Mouse (Mus musculus): ENCODE data around the gene Hoxd9. TPM values are rescaled to one million over a fixed set of nuclear protein-coding genes. Genes with fewer than 3 reads are reported as not detected.

Hoxd9 gene
- total and polyA plus RNA-seq, 3 experiments = not detected

DNA sequence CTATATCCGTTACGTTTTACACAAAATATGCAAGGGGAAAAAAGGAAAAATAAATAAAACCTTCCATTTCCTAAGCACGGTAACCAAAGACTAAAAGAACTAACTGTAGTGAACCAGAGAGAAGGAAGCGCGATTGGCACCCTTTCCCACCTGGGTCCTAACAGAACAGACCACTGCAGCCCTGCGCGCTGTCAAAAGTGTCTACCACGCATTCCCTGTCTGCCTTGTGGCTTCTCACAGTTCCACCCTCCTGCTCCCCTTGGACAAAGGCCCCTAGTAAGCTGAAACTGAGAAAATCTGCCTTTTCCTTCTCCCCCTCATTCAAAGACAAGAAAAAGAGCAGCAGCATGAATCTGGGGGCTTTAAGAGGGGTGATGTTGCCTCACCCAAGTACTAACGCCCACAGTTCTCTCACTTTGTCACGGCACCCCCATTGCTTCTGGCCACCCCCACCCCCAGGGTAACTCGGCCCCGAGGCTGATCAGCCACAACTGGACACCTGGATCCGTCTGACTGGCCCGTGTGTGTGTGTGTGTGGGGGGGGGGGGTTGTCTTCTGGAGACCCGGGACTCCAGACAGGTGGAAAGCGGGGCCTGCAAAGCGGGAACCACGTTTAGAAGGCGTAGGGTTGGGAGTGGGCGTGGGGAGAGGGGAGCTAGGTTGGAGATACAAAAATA, 42.6 kb upstream of the Hoxd9 start:
- no peak overlapping the region for H3K4me3 ChIP-seq (ENCODE audit: control insufficient read depth in 1 of 2, insufficient read depth in 1 of 2, low read depth in 2 of 2, low read length in 2 of 2)
- no peak overlapping the region for H3K9ac ChIP-seq (ENCODE audit: control insufficient read depth, low read depth, low read length, poor library complexity, severe bottlenecking)
- H3K4me1 ChIP-seq (ENCODE audit: control insufficient read depth in 1 of 2, insufficient read depth in 2 of 2, low read length in 2 of 2) = no peaks in the 10 kb centered on the region
- no peak for DNase-seq (ENCODE audit: low read depth, low spot score)
- no peaks in the 10 kb centered on the region for H3K79me2 ChIP-seq (ENCODE audit: control insufficient read depth, insufficient read depth, low read length, poor library complexity)
- H3K9me3 ChIP-seq (replicated peaks; ENCODE audit: insufficient read depth, low read length) = no peaks in the 10 kb centered on the region
- no peak overlapping the region for H3K27ac ChIP-seq (ENCODE audit: control insufficient read depth, low read depth, low read length)
- peaks cover 0 to 2% of the 10 kb centered on the region in 2 experiments; a peak in 2 of 4 replicates for H3K27me3 ChIP-seq (ENCODE audit: control insufficient read depth in 1 of 2, insufficient read depth in 2 of 2, low read length in 2 of 2)
- TF ChIP-seq MEF2A (IDR thresholded peaks at IDR 0.05; ENCODE audit: extremely low read depth, insufficient replicate concordance, low read depth, low read length, poor library complexity, severe bottlenecking) = no peak
- no peak for TF ChIP-seq MYC (IDR thresholded peaks at IDR 0.05; ENCODE audit: low read depth, low read length)
- no peak for TF ChIP-seq GABPA (IDR thresholded peaks at IDR 0.05; ENCODE audit: low read depth, low read length)
- TF ChIP-seq USF2 (IDR thresholded peaks at IDR 0.05; ENCODE audit: borderline replicate concordance in 1 of 2, insufficient read depth in 1 of 2, low read depth in 1 of 2, low read length in 2 of 2) = no peak
- TF ChIP-seq NELFE (IDR thresholded peaks at IDR 0.05; ENCODE audit: low read depth, low read length) = no peak
- TF ChIP-seq CHD2 (IDR thresholded peaks at IDR 0.05; ENCODE audit: low read length) = no peak
- no peak for TF ChIP-seq CHD1 (IDR thresholded peaks at IDR 0.05; ENCODE audit: low read depth, low read length)
- TF ChIP-seq HCFC1 (IDR thresholded peaks at IDR 0.05; ENCODE audit: low read depth, low read length) = no peak
- TF ChIP-seq GATA1 (IDR thresholded peaks at IDR 0.05; ENCODE audit: low read depth, low read length) = no peak
- TF ChIP-seq MXI1 (IDR thresholded peaks at IDR 0.05; ENCODE audit: low read depth, low read length) = no peak
- TF ChIP-seq MAFK (IDR thresholded peaks at IDR 0.05; ENCODE audit: borderline replicate concordance, low read depth, low read length) = no peak
- no peak for TF ChIP-seq KAT2A (conservative IDR thresholded peaks at IDR 0.05; ENCODE audit: low read depth, low read length)
- TF ChIP-seq SMC3 (IDR thresholded peaks at IDR 0.05; ENCODE audit: low read depth, low read length) = no peak
- no peak for TF ChIP-seq NRF1 (IDR thresholded peaks at IDR 0.05; ENCODE audit: insufficient read depth, low read depth, low read length, poor library complexity, severe bottlenecking)
- TF ChIP-seq RAD21 (IDR thresholded peaks at IDR 0.05; ENCODE audit: low read depth, low read length) = no peak
- TF ChIP-seq TCF12 (IDR thresholded peaks at IDR 0.05; ENCODE audit: low read depth, low read length) = no peak
- no peak for TF ChIP-seq RCOR1 (IDR thresholded peaks at IDR 0.05; ENCODE audit: low read depth, low read length)
- TF ChIP-seq ZC3H11A (IDR thresholded peaks at IDR 0.05; ENCODE audit: low read depth, low read length) = no peak
- TF ChIP-seq MAX (IDR thresholded peaks at IDR 0.05; ENCODE audit: low read length) = no peak
- TF ChIP-seq ETS1 (IDR thresholded peaks at IDR 0.05; ENCODE audit: low read depth, low read length) = no peak
- H3K36me3 ChIP-seq (ENCODE audit: control insufficient read depth in 1 of 2, insufficient read depth in 2 of 2, low read length in 2 of 2) = no peaks in the 10 kb centered on the region

DNA sequence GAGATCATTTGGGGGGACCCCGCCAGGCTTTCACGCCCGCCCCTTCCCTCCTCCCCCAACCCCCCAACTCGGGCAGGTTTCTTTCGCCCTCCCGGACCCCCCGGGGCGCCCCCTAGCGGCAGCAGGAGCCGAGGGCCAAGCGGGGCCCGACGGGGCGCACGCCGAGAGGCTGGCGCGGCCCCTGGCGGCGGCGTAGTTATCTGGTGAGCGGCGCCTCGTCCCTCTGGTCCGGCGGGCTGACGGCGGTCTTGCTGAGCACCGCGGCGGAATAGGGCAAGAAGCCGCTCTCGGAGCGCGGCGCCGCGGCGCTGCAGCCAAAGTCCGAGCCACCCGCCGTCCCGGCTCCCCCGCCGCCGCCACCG, 42.1 kb upstream of the Hoxd9 start:
- TF ChIP-seq MXI1 (IDR thresholded peaks at IDR 0.05; ENCODE audit: low read depth, low read length) (no peak), HCFC1 (IDR thresholded peaks at IDR 0.05; ENCODE audit: low read depth, low read length) (no peak), RAD21 (IDR thresholded peaks at IDR 0.05; ENCODE audit: low read depth, low read length) (no peak), GABPA (IDR thresholded peaks at IDR 0.05; ENCODE audit: low read depth, low read length) (no peak), ZMIZ1 (IDR thresholded peaks at IDR 0.05; ENCODE audit: low read depth, low read length) (no peak), CHD2 (IDR thresholded peaks at IDR 0.05; ENCODE audit: low read length) (no peak), POLR2AphosphoS2 (IDR thresholded peaks at IDR 0.05; ENCODE audit: low read length) (no peak), USF2 (IDR thresholded peaks at IDR 0.05; ENCODE audit: borderline replicate concordance in 1 of 2, insufficient read depth in 1 of 2, low read depth in 1 of 2, low read length in 2 of 2) (no peak), MAX (IDR thresholded peaks at IDR 0.05; ENCODE audit: low read length) (no peak), MAZ (IDR thresholded peaks at IDR 0.05; ENCODE audit: low read depth, low read length) (no peak), ZNF384 (IDR thresholded peaks at IDR 0.05; ENCODE audit: low read depth, low read length) (no peak), MEF2A (IDR thresholded peaks at IDR 0.05; ENCODE audit: extremely low read depth, insufficient replicate concordance, low read depth, low read length, poor library complexity, severe bottlenecking) (no peak), BHLHE40 (IDR thresholded peaks at IDR 0.05; ENCODE audit: borderline replicate concordance, low read depth, low read length) (no peak), ETS1 (IDR thresholded peaks at IDR 0.05; ENCODE audit: low read depth, low read length) (no peak), UBTF (IDR thresholded peaks at IDR 0.05; ENCODE audit: borderline replicate concordance, insufficient read depth, low read depth, low read length) (no peak), CTCF (IDR thresholded peaks at IDR 0.05 in 2 of 3, conservative IDR thresholded peaks at IDR 0.05 in 1 of 3; ENCODE audit: control insufficient read depth in 1 of 3, insufficient read depth in 1 of 3, low read depth in 2 of 3, low read length in 3 of 3, poor library complexity in 1 of 3, severe bottlenecking in 1 of 3) (no peak), MAFK (IDR thresholded peaks at IDR 0.05; ENCODE audit: borderline replicate concordance, low read depth, low read length) (no peak), NELFE (IDR thresholded peaks at IDR 0.05; ENCODE audit: low read depth, low read length) (no peak), E2F4 (IDR thresholded peaks at IDR 0.05; ENCODE audit: borderline replicate concordance, low read depth, low read length) (no peak)
- H3K4me3 ChIP-seq (ENCODE audit: control insufficient read depth in 1 of 2, insufficient read depth in 1 of 2, low read depth in 2 of 2, low read length in 2 of 2) = no peak overlapping the region
- H3K79me2 ChIP-seq (ENCODE audit: control insufficient read depth, insufficient read depth, low read length, poor library complexity) = no peaks in the 10 kb centered on the region
- H3K9me3 ChIP-seq (replicated peaks; ENCODE audit: insufficient read depth, low read length) = no peaks in the 10 kb centered on the region
- no peaks in the 10 kb centered on the region for H3K36me3 ChIP-seq (ENCODE audit: control insufficient read depth in 1 of 2, insufficient read depth in 2 of 2, low read length in 2 of 2)
- H3K27me3 ChIP-seq (ENCODE audit: control insufficient read depth in 1 of 2, insufficient read depth in 2 of 2, low read length in 2 of 2) = peaks cover 0 to 2% of the 10 kb centered on the region in 2 experiments; a peak in 1 of 4 replicates
- no peak overlapping the region for H3K9ac ChIP-seq (ENCODE audit: control insufficient read depth, low read depth, low read length, poor library complexity, severe bottlenecking)
- no peak for DNase-seq (ENCODE audit: low read depth, low spot score)
- H3K4me1 ChIP-seq (ENCODE audit: control insufficient read depth in 1 of 2, insufficient read depth in 2 of 2, low read length in 2 of 2) = no peaks in the 10 kb centered on the region
- H3K27ac ChIP-seq (ENCODE audit: control insufficient read depth, low read depth, low read length) = no peak overlapping the region
